Mouse (Mus musculus) 416B (cell line): ENCODE measurements at regions not wholly inside any gene's neighbourhood (a gene's known extent, or its start where the extent isn't known, plus 50 kb on each side); places are given as distances from the start of the nearest gene placed in this dataset.

ENCODE experiments used
- DNase-seq: peaks from one replicate; pipeline ENCODE4 v3.0.0; 2011; ENCODE audit warnings: low read depth

DNA sequence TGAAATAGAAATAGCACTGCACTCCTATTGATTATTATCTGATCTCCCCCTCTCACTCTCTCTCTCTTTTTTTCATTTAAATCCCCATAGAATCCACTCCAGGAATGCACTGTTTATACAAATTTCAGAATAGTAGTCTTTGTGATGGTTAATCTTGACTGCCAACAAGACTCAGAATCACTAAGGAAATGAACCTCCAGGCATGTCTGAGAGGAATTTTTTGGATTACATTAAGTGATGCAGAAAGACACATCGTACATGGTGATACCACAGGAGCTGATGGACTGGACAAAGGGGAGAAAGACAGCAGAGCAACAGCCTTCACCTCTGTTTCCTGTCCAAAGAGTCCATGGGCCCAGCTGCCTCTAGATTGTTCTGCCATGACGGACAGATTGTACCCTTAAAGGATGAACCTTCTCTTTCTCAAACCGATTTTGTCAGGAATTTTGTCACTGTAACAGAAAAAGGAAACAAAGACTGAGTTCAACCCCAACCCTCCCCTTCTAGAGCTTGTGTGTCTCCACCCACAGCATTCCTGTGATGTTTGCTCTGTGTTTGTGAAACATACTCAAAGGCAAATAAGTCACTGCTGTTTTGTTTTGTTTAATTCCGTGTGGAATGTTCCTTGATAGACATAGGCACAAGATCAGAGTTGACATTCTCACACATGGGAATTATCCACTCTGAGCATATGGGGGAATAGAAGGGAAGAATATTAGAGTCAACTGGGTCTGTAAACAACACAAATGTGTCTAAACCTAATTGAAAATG, 59.1 kb upstream of the Gm34302 start:
- no peak for DNase-seq

GRCm38 (mm10) chr3:63538881-63539280, 55.2 kb upstream of the Gm34302 start:
- no peak for DNase-seq

DNA sequence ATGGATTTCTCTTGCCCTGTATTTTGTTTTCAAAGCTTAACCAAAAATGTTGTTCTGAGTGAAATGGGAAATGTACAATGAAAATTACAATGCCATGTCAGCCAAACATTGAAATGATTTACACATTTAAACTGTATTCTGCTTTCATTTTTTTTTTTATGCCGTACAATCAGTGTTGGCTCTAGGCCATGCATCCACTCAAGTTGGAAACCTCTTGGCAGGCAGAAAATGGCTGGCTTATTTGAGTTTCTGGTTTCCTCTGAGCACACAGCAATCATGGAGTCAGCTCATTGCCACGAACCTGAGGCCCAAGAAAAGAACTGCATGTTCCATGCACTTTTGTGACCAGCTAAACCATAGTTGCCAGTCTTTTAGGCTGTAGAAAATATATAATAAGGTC, 50.5 kb upstream of the Gm34302 start:
- no peak for DNase-seq
